Mouse (Mus musculus) bone marrow macrophage, adult 2 months (primary cell): ENCODE data around the gene Lca5l. TPM values are rescaled to one million over a fixed set of nuclear protein-coding genes. Genes with fewer than 3 reads are reported as not detected.

Source experiments
- H3K27ac ChIP-seq: 2 replicates; pipeline ENCODE4 v1.5.1; 2012; ENCODE audit warnings: low read depth, low read length; ENCODE audit not compliant: insufficient read depth
- H3K4me1 ChIP-seq: 2 replicates; pipeline ENCODE4 v1.6.1; 2012; ENCODE audit warnings: low read length; ENCODE audit not compliant: control insufficient read depth, insufficient read depth
- H3K4me3 ChIP-seq: 2 replicates; pipeline ENCODE4 v1.5.1; 2012; ENCODE audit warnings: mild to moderate bottlenecking, low read length, moderate library complexity; ENCODE audit not compliant: insufficient read depth
- CTCF ChIP-seq: IDR thresholded peaks from 2 replicates; pipeline ENCODE4 v1.5.1; 2012; ENCODE audit warnings: low read depth, mild to moderate bottlenecking, low read length, moderate library complexity
- POLR2A ChIP-seq: IDR thresholded peaks from 2 replicates; pipeline ENCODE4 v1.6.1; 2012; ENCODE audit warnings: mild to moderate bottlenecking, low read depth, low read length, borderline replicate concordance
- polyA plus RNA-seq: library from polyadenylated mRNA; stranded (reverse); fragments of >200 nt; gene quantifications from 2 replicates; pipeline ENCODE4 v1.2.4, GENCODE M21; 2012; ENCODE audit not compliant: missing spikeins, insufficient read depth, insufficient read length

The Lca5l gene
- polyA plus RNA-seq, 1 experiment = 0.39 TPM

DNA sequence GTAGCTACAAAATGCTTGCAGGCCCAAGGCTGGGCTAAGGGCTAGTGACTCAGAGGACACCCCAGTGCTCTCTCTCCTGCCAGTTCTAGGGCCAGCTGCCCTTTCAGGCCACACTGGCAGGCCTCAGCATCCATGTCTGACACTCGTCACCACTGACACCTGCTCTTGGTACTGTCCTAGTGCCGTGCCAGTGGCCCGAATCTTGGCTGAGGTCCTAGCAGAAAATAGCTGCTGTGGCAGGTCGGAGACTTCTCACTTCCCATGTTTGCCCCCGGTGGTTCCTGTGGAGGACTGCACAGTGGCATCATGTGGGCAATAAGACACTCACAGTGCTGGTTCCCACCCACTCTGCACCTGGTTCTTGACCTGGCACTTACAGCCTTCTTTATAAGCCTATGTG is 29.4 kb upstream of the Lca5l start:
- no peak for TF ChIP-seq CTCF
- H3K4me3 ChIP-seq = no peak overlapping the region
- H3K4me1 ChIP-seq = no peaks in the 10 kb centered on the region
- H3K27ac ChIP-seq = no peak overlapping the region

DNA sequence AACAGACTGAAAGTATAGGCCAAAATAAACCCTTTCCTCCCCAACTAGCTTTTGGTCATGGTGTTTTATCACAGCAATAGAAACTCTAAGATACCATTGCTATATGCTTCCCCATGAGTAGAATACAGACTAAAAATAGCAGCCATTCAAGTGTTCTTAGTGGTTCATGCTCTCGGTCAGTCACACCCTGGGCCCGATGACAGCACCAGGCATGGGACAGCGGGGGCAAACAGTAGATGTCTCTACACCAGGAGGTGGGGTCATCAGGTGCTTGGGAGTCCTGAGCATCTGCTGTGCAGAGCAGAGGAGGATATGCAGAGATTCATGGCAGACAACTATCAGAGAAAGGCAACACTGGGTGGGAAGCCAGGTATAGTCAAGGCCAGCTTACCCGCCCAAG is 21.0 kb upstream of the Lca5l start:
- Histone ChIP-seq H3K27ac (no peak overlapping the region), H3K4me1 (peaks cover 6% of the 10 kb centered on the region), H3K4me3 (no peak overlapping the region)
- no peak for TF ChIP-seq CTCF
- TF ChIP-seq POLR2A = no peak

DNA sequence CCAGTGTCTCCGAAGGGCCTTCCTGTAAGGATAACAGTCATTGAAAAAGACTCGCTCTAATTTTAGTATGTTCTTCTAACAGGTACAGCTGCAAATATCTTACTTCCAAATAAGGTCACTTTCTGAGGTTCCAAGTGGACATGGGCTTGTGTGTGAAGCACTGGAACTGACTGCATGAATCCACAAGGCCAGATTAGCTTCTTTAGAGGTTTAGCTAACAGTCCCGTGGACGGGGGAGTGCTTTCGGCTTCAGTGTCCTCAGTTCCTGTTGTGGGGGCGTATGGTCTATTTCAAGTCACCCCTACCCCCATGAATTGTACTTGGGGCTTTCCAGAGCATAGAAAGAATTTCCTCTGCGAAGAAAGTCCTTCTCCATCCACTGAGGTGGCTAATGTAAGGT is 18.8 kb upstream of the Lca5l start:
- peaks cover 6% of the 10 kb centered on the region for H3K4me1 ChIP-seq
- TF ChIP-seq POLR2A (no peak), CTCF (no peak)
- H3K4me3 ChIP-seq = no peak overlapping the region
- H3K27ac ChIP-seq = no peak overlapping the region

DNA sequence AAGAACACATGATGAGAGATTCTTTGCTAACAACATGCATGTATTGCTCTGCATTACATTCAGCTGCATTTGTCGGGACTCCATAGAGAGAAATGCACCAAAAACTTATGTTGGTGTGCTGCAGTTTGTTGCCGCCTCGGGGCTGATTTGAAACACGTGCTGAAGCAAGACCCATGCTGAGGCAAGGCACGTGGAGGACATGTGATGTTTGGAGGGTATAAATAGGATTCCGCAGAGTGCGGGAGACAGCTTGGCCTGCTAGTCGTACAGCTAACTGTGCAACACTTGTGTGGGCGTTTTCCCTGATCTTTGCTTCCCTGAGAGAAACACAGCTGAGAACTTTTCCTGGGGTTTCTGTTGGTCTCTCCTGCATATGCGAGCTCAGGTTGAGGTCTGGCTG is 17.7 kb upstream of the Lca5l start:
- Histone ChIP-seq H3K4me3 (no peak overlapping the region), H3K4me1 (peaks cover 6% of the 10 kb centered on the region), H3K27ac (no peak overlapping the region)
- TF ChIP-seq CTCF = no peak
- TF ChIP-seq POLR2A = no peak

DNA sequence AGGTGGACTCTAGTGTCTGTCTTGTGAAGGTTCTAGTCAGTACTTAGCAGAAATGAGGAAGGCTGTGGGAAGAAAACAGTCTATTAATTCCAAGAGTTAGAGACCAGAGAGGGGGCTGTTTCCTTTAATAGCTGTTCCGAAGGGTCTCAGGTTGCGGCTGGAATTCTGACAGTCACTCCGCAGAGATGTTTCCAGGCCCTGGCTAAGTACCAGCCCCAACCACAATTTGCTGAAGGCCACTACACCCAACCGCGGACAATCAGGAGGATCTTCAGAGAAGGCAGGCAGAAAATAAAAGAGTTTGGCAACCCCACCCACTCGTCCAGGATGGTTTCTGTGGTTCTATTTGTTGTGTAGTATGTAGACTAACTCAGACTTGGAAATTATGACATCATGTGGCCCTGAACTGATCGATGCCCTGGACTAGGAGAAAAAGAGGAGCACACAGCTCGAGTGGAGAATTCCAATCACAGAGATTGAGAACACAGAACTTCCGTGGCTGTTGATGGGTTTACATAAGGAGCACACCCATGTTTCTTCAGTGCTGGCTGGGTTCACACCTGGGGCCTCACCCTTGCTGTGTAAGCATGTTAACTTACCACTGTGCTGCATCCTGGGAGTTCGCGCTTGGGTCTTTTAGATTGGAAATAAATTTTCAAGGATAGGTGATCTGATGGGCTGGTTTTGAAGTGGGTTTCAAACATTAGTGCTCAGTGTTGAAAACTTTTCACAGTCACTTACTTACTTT is 9.6 kb upstream of the Lca5l start:
- H3K27ac ChIP-seq = no peak overlapping the region
- no peaks in the 10 kb centered on the region for H3K4me1 ChIP-seq
- H3K4me3 ChIP-seq = no peak overlapping the region
- TF ChIP-seq POLR2A (no peak), CTCF (no peak)

GRCm38 (mm10) chr16:96200702-96201028 is 8.6 kb upstream of the Lca5l start:
- no peak overlapping the region for H3K27ac ChIP-seq
- no peaks in the 10 kb centered on the region for H3K4me1 ChIP-seq
- TF ChIP-seq CTCF = no peak
- TF ChIP-seq POLR2A = no peak
- no peak overlapping the region for H3K4me3 ChIP-seq

GRCm38 (mm10) chr16:96199913-96200701 is 8.0 kb upstream of the Lca5l start, which contains the start of gene Sh3bgr:
Gene Sh3bgr, plus strand, starts transcription at chr16:96200450.
- no peak for TF ChIP-seq POLR2A
- TF ChIP-seq CTCF = no peak
- no peak within 1 kb of the TSS for H3K4me3 ChIP-seq

DNA sequence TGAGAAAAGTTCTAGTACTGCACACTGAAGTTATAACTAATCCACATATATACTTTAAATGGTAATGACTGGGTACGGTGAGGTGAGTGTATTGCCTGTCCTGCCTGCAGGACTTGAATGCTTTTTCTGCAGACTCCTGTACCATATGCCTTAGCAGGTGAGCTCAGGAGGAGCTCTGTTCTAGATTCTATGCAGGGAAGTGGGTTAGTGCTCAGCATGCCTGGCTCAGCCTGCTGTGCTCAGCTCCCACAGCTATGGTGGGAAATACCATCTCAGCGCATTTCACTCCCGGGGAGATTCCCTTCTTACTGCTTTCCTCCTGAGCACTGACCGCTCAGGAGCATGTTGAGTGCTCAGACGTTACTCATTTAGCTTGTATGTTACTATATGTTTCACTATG is 4.5 kb downstream of the Lca5l start:
- Histone ChIP-seq H3K4me3 (no peak overlapping the region), H3K27ac (no peak overlapping the region), H3K4me1 (peaks cover 5% of the 10 kb centered on the region; the same call in 1 of the 2 replicates)
- no peak for TF ChIP-seq CTCF
- no peak for TF ChIP-seq POLR2A

More at GRCm38 (mm10) chr16:96199913-96200701, 8.0 kb upstream of the Lca5l start, which contains the start of gene Sh3bgr:
- no peak within 1 kb of the TSS for H3K27ac ChIP-seq
- H3K4me1 ChIP-seq = no peaks in the 10 kb centered on the region

DNA sequence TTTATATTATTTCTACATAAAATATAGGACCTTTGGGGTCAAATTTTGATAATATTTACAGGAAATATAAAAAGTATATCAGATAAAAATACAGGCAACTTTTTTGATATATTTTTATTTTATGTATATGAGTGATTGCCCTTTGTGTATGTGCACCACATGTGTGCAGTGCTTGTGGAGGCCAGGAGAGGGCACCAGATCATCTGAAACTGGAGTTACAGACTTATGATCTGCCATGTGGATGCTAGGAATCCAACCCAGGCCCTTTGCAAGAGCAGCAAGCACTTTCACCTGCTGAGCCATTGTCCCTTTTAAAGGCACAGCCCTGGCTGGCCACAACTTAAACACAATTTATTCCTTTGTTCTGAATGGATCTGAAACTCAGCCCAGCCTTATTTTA is 12.9 kb downstream of the Lca5l start:
- H3K4me3 ChIP-seq = no peak overlapping the region
- TF ChIP-seq CTCF = no peak
- TF ChIP-seq POLR2A = no peak
- H3K4me1 ChIP-seq = no peaks in the 10 kb centered on the region
- H3K27ac ChIP-seq = no peak overlapping the region

DNA sequence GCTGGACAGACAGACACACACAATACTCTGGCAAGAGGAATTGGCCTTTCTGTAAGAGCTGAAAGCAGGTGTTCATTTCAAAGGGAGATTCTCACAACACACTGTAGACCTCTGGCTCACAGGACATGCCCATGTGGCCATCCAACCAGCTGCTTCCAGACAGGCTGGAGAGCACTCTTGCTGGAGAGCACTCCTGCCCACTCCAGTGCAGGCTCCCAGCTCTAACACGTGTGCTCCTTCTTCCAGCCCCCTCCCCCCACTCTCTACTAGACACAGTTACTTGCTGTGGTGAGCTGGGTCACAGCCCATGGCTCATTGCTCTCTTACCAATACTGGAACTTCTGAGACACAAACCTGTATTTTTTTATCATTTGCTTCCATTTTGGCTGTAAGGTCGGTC is 16.7 kb downstream of the Lca5l start:
- Histone ChIP-seq H3K4me1 (no peaks in the 10 kb centered on the region), H3K27ac (no peak overlapping the region)
- TF ChIP-seq CTCF (no peak), POLR2A (no peak)

More for the DNA sequence above, 16.7 kb downstream of the Lca5l start:
- H3K4me3 ChIP-seq = no peak overlapping the region
